Mouse (Mus musculus): ENCODE measurements around the gene Prss30. TPM values are rescaled to one million over a fixed set of nuclear protein-coding genes. Genes with fewer than 3 reads are reported as not detected.

Gene Prss30
- polyA plus RNA-seq, 1 experiment = 1.5 TPM

- peak; percentile 55 for TF ChIP-seq CTCF (IDR thresholded peaks at IDR 0.05; ENCODE audit: insufficient read depth, low read length)
- TF ChIP-seq POLR2A (IDR thresholded peaks at IDR 0.05; ENCODE audit: borderline replicate concordance, extremely low read depth, low read depth, low read length) = no peak
- DNase-seq = peak; percentile 88
- WGBS = 14% methylated on average over 31 of the region's 31 CpGs
- no peak overlapping the region for H3K4me3 ChIP-seq (replicated peaks; ENCODE audit: extremely low read depth, low read depth, low read length)
- H3K4me1 ChIP-seq (ENCODE audit: control insufficient read depth, insufficient read depth, low read length) = peaks cover 2% of the 10 kb centered on the region; the same call in 1 of the 2 replicates
Observed at GRCm38 (mm10) chr17:23993559-23994428, 13.4 kb upstream of the Prss30 start.

- DNase-seq = no peak
- H3K4me1 ChIP-seq (ENCODE audit: control insufficient read depth, insufficient read depth, low read length) = peaks cover 2% of the 10 kb centered on the region; the same call in 1 of the 2 replicates
- no peak overlapping the region for H3K4me3 ChIP-seq (replicated peaks; ENCODE audit: extremely low read depth, low read depth, low read length)
- TF ChIP-seq CTCF (IDR thresholded peaks at IDR 0.05; ENCODE audit: insufficient read depth, low read length) (no peak), POLR2A (IDR thresholded peaks at IDR 0.05; ENCODE audit: borderline replicate concordance, extremely low read depth, low read depth, low read length) (no peak)
- WGBS = 68% methylated on average over 9 of the region's 9 CpGs
Observed at GRCm38 (mm10) chr17:23992789-23993553, 12.6 kb upstream of the Prss30 start.

- no peak for TF ChIP-seq CTCF (IDR thresholded peaks at IDR 0.05; ENCODE audit: insufficient read depth, low read length)
- WGBS = 30% methylated on average over 2 of the region's 2 CpGs
- Histone ChIP-seq H3K4me3 (replicated peaks; ENCODE audit: extremely low read depth, low read depth, low read length) (no peak overlapping the region), H3K4me1 (ENCODE audit: control insufficient read depth, insufficient read depth, low read length) (peaks cover 2% of the 10 kb centered on the region; the same call in 1 of the 2 replicates)
- peak; percentile 54 for DNase-seq
Observed at GRCm38 (mm10) chr17:23989802-23990201, 9.4 kb upstream of the Prss30 start.

- no peak for DNase-seq
- WGBS = 63% methylated on average over 1 of the region's 1 CpGs
- Histone ChIP-seq H3K4me1 (ENCODE audit: control insufficient read depth, insufficient read depth, low read length) (no peaks in the 10 kb centered on the region), H3K4me3 (replicated peaks; ENCODE audit: extremely low read depth, low read depth, low read length) (no peak overlapping the region)
- no peak for TF ChIP-seq POLR2A (IDR thresholded peaks at IDR 0.05; ENCODE audit: borderline replicate concordance, extremely low read depth, low read depth, low read length)
- no peak for TF ChIP-seq CTCF (IDR thresholded peaks at IDR 0.05; ENCODE audit: insufficient read depth, low read length)
Observed at GRCm38 (mm10) chr17:23984989-23985388, 4.6 kb upstream of the Prss30 start.

DNA sequence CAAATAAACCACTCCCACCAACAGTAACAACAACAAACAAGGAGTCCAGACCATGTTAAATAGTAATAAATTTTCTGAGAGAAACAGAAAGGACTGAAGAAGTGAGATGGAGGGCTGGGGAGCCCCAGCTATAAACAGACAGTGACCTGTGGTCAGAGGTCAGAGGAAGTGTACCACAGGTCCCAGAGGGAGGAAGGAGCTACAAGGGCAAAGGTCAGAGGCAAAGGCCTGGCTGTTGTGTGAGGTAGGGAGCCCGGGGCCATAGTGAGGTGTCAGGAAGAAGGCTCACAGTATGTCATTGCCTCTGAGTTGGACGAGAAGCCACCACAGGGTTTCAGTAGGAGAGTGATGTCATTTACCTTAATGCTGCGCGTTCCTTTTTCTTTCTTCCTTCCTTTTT is 2.5 kb upstream of the Prss30 start:
- WGBS = 45% methylated on average over 4 of the region's 4 CpGs
- Histone ChIP-seq H3K4me1 (ENCODE audit: control insufficient read depth, insufficient read depth, low read length) (no peaks in the 10 kb centered on the region), H3K4me3 (replicated peaks; ENCODE audit: extremely low read depth, low read depth, low read length) (no peak overlapping the region)
- no peak for DNase-seq
- TF ChIP-seq POLR2A (IDR thresholded peaks at IDR 0.05; ENCODE audit: borderline replicate concordance, extremely low read depth, low read depth, low read length) (no peak), CTCF (IDR thresholded peaks at IDR 0.05; ENCODE audit: insufficient read depth, low read length) (no peak)

DNA sequence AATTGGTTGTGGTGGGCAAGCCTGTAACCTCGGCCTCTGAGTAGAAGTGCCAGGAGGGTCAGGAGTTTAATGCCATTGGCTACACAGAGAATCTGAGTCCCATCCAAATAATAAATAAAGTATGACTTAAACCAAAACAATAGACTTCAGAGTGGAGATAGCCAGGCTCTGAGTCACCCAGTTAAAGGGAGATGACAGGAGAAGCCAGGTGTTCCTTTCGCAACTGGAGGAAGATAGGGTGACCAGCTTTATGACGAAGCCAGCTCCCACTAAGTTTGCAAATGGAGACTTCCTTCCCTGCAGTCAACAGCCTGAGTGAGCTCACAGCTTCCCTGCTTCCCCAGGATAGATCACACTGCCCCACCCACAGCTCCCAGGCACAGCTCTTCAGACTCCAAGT is 895 bp downstream of the Prss30 start:
- 30% methylated on average over 3 of the region's 3 CpGs for WGBS
- Histone ChIP-seq H3K4me3 (replicated peaks; ENCODE audit: extremely low read depth, low read depth, low read length) (no peak overlapping the region), H3K4me1 (ENCODE audit: control insufficient read depth, insufficient read depth, low read length) (no peaks in the 10 kb centered on the region)
- DNase-seq = no peak
- TF ChIP-seq CTCF (IDR thresholded peaks at IDR 0.05; ENCODE audit: insufficient read depth, low read length) = no peak
- TF ChIP-seq POLR2A (IDR thresholded peaks at IDR 0.05; ENCODE audit: borderline replicate concordance, extremely low read depth, low read depth, low read length) = no peak

DNA sequence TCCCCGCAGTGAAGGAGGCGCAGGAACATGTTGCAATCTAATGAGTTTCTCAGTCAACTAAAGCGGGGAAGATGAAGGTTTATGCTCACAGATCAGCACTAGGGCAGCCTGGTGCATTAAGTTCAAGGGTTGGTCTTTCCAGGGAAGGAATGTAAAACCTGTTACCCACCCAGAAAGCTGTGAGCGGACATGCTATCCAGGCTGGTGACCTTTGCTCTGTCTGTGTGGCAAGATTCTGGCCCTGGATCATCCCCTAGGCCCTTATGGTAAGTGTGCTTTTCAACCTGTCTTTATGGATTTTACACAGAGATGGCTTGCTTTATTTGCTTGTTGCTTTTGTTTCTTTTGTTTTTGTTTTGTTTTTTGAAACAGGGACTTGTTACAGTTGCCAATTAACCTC is 3.7 kb downstream of the Prss30 start:
- Histone ChIP-seq H3K4me1 (ENCODE audit: control insufficient read depth, insufficient read depth, low read length) (no peaks in the 10 kb centered on the region), H3K4me3 (replicated peaks; ENCODE audit: extremely low read depth, low read depth, low read length) (no peak overlapping the region)
- TF ChIP-seq POLR2A (IDR thresholded peaks at IDR 0.05; ENCODE audit: borderline replicate concordance, extremely low read depth, low read depth, low read length) (no peak), CTCF (IDR thresholded peaks at IDR 0.05; ENCODE audit: insufficient read depth, low read length) (no peak)
- no peak for DNase-seq
- WGBS = 89% methylated on average over 4 of the region's 4 CpGs

GRCm38 (mm10) chr17:23971315-23971714 is 9.1 kb downstream of the Prss30 start:
- 76% methylated on average over 9 of the region's 9 CpGs for WGBS
- no peak for TF ChIP-seq POLR2A (IDR thresholded peaks at IDR 0.05; ENCODE audit: borderline replicate concordance, extremely low read depth, low read depth, low read length)
- no peak for TF ChIP-seq CTCF (IDR thresholded peaks at IDR 0.05; ENCODE audit: insufficient read depth, low read length)
- no peak overlapping the region for H3K4me3 ChIP-seq (replicated peaks; ENCODE audit: extremely low read depth, low read depth, low read length)
- no peaks in the 10 kb centered on the region for H3K4me1 ChIP-seq (ENCODE audit: control insufficient read depth, insufficient read depth, low read length)
- no peak for DNase-seq

DNA sequence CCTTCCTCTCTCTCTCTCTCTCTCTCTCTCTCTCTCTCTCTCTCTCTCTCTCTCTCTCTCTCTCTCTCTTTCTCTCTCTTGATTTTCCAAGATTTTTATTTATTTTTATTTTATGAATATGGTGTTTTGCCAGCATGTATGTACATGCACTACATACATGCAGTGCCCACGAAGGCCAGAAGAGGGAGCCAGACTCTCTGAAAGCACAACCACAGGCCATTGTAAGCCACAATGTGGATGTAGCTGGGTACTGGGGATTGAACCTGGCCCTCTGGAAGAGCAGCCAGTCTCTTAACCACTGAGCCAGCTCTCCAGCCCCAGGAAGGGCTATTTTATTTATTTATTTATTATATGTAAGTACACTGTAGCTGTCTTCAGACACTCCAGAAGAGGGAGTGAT is 11.1 kb downstream of the Prss30 start:
- WGBS = 9% methylated on average over 1 of the region's 1 CpGs

More for the DNA sequence above, 11.1 kb downstream of the Prss30 start:
- H3K4me3 ChIP-seq (replicated peaks; ENCODE audit: extremely low read depth, low read depth, low read length) = no peak overlapping the region
- TF ChIP-seq CTCF (IDR thresholded peaks at IDR 0.05; ENCODE audit: insufficient read depth, low read length) (peak; percentile 92), POLR2A (IDR thresholded peaks at IDR 0.05; ENCODE audit: borderline replicate concordance, extremely low read depth, low read depth, low read length) (no peak)
- DNase-seq = peak; percentile 80
- H3K4me1 ChIP-seq (ENCODE audit: control insufficient read depth, insufficient read depth, low read length) = no peaks in the 10 kb centered on the region

Measured in lung, adult 2 months (tissue).